Mouse (Mus musculus) neural tube, embryonic 12.5 days (tissue): ENCODE measurements around the gene Prdm15. TPM values are rescaled to one million over a fixed set of nuclear protein-coding genes. Genes with fewer than 3 reads are reported as not detected.

Experiments
- ATAC-seq: fragments of 200-750 bp; cut with Nextera tagmentation; 2 replicates; pipeline ENCODE4 v1.8.0; 2017; ENCODE audit warnings: low read depth, mild to moderate bottlenecking, moderate TSS enrichment, moderate library complexity; ENCODE audit not compliant: low FRiP score
- H3K27ac ChIP-seq: fragments of 300-500 bp; sonication (generic); 2 replicates; pipeline ENCODE4 v1.5.1; 2016
- H3K27me3 ChIP-seq: fragments of 300-500 bp; sonication (generic); replicated peaks from 2 replicates; pipeline ENCODE4 v1.6.1; 2016; ENCODE audit warnings: mild to moderate bottlenecking
- H3K36me3 ChIP-seq: fragments of 300-500 bp; sonication (generic); 2 replicates; pipeline ENCODE4 v1.6.1; 2016; ENCODE audit warnings: mild to moderate bottlenecking
- H3K4me1 ChIP-seq: fragments of 300-500 bp; sonication (generic); 2 replicates; pipeline ENCODE4 v1.6.1; 2016
- H3K4me2 ChIP-seq: fragments of 300-500 bp; sonication (generic); replicated peaks from 2 replicates; pipeline ENCODE4 v1.6.1; 2016; ENCODE audit warnings: mild to moderate bottlenecking
- H3K4me3 ChIP-seq: fragments of 300-500 bp; sonication (generic); 2 replicates; pipeline ENCODE4 v1.5.1; 2016
- H3K9ac ChIP-seq: fragments of 300-500 bp; sonication (generic); 2 replicates; pipeline ENCODE4 v1.6.1; 2016; ENCODE audit warnings: mild to moderate bottlenecking
- H3K9me3 ChIP-seq: fragments of 300-500 bp; sonication (generic); 2 replicates; pipeline ENCODE4 v1.6.1; 2016; ENCODE audit warnings: mild to moderate bottlenecking
- WGBS: fragments of 180-500 bp; shearing (Covaris S2); methylation state at CpG from one replicate; pipeline ENCODE4 v1.1.7; 2016; 5-methylcytosine and 5-hydroxymethylcytosine counted together
- polyA plus RNA-seq: library from polyadenylated mRNA; unstranded; fragments of >200 nt; fragmentation: Nextera tagmentation; extraction: Ambion mirVana; gene quantifications from 2 replicates; pipeline ENCODE4 v1.2.1, GENCODE M21; 2016

The Prdm15 gene
- polyA plus RNA-seq, 1 experiment from 2014 or later = 14.8 TPM

DNA sequence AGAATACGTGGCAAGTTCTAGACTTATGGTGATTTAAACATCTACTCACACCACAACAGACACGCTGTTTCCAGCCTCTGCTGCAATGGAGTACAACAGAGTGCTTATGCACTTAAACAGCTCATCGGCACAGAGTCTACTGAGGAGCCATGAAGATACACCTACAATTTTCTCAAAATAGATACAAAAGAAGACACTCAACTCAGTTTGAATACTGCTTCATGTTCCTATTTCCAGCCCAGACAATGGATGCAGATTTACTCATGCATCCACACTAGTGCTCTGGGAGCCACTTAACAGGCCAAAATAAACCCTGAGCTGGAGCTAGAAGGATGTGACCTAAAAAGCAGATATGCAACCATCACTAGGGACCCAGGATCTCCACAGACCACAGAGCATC lies 42.8 kb downstream of the Prdm15 start:
- H3K36me3 ChIP-seq = peaks cover 92% of the 10 kb centered on the region
- no peak for ATAC-seq
- 95% methylated on average over 3 of the region's 3 CpGs for WGBS

DNA sequence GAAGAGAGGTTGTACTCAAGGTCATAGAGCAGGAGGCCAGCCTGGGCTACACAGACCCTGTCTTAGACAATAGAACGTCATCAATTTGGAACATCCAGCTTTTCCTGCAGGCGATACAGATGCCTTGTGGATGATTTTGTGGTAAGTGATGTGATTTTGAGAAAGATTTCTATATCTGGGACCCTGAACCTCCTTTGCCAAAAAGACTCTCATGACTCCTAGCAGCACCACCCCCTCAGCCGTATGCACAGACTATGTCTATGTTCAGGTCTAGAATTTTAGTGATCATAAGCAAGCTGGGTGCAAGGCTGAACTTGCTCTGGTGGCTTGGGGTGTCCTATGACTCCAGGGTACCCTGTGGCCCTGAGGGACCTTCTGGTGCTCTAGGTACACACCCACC lies 46.0 kb downstream of the Prdm15 start:
- H3K4me1 ChIP-seq = no peaks in the 10 kb centered on the region
- H3K4me3 ChIP-seq = no peak overlapping the region
- no peak overlapping the region for H3K27ac ChIP-seq
- 91% methylated on average over 3 of the region's 3 CpGs for WGBS
- H3K36me3 ChIP-seq = peaks cover 79% of the 10 kb centered on the region
- ATAC-seq = no peak
- H3K27me3 ChIP-seq = no peaks in the 10 kb centered on the region
- H3K9me3 ChIP-seq = no peaks in the 10 kb centered on the region
- no peak overlapping the region for H3K4me2 ChIP-seq
- H3K9ac ChIP-seq = no peak overlapping the region

More for the DNA sequence above, 42.8 kb downstream of the Prdm15 start:
- Histone ChIP-seq H3K4me3 (no peak overlapping the region), H3K9ac (no peak overlapping the region), H3K4me2 (no peak overlapping the region), H3K27ac (no peak overlapping the region), H3K9me3 (no peaks in the 10 kb centered on the region), H3K27me3 (no peaks in the 10 kb centered on the region), H3K4me1 (no peaks in the 10 kb centered on the region)

DNA sequence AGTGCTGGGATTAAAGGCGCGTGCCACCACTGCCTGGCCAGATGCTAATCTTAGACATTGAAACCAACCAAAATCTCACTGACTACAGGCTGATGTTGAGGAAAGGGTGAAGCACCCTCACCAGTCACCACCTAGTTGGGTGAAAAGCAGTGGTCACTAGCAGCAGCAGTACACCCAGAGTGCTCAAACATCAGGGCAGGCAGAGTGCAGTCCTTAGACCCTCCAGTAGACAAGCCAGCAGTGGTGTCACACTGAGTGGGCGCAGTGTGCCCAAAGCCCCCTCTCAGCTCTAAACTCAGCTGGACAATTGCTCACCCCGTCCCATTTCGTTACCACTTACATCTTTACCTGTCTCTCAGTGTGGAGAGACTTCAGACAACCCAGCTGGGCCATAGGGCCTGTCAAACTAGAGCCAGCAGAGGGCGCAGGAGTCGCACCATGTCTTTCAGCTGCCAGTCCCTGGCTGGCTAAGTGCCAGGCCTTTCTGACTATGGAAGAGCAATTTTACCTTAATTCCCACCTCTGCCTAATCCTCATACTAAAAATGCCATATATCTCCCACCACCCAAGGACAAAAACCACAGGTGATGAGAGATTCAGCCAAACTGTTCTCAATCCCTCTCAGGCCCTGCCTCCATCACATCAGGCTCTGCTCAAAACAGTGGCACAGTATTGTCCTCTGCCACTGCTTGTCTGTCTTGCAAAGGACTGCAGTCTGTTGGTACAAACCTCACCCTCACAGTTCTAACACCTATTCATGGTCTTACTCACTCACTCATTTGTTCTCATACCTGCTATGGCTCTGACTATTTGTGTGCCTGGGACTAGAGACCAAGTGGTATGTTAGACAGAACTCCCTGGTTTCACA lies 46.7 kb downstream of the Prdm15 start:
- no peaks in the 10 kb centered on the region for H3K4me1 ChIP-seq
- no peak overlapping the region for H3K4me2 ChIP-seq
- peak; percentile 70 for ATAC-seq
- peaks cover 76% of the 10 kb centered on the region for H3K36me3 ChIP-seq
- 80% methylated on average over 7 of the region's 7 CpGs for WGBS
- no peaks in the 10 kb centered on the region for H3K27me3 ChIP-seq
- no peak overlapping the region for H3K4me3 ChIP-seq
- no peak overlapping the region for H3K9ac ChIP-seq
- H3K27ac ChIP-seq = no peak overlapping the region
- H3K9me3 ChIP-seq = no peaks in the 10 kb centered on the region

DNA sequence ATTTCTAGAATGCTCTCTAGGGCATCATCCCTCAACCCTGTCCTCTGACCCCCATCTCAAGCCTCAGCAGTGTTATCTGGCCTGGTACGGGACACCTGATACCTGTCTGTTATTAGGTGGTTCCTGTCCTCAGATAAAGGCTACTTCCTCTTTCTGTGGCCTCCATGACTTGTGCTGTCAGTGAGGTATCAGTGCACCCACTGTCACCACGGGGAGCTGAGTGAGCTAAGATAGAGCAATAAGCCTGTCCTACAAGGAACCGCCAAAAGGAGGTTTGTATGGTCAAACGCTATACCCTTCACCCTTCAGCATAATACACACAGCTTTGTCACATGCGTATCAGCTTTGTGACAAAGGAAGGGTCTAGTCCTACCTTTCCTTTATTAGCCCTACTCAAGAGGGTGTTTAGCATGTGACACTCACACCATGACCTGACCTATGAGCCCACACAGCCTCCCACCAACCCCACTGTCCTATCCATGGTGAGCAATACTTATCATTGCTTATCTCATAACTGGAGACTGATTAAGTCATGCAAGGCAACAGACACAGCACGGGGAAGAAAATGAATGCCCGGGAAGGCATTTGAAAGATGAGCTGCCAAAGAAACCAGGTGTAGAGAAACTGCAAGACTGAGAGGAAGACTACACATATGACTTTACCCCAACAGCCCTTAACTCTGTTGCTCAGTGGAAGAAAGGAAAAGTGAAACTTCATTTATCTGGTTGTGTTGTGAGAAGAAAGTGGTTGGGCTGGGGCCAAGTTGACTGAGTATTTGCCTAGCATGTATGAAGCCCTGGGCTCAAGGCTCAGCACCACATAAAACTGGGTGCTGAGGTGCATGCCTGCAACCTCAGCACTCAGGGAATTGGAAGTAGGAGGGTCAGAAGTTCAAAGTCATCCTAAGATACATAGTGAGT lies 53.4 kb downstream of the Prdm15 start:
- Histone ChIP-seq H3K27me3 (no peaks in the 10 kb centered on the region), H3K27ac (no peak overlapping the region), H3K4me1 (no peaks in the 10 kb centered on the region), H3K4me2 (no peak overlapping the region), H3K4me3 (no peak overlapping the region), H3K9ac (no peak overlapping the region), H3K36me3 (peaks cover 74% of the 10 kb centered on the region), H3K9me3 (no peaks in the 10 kb centered on the region)
- no peak for ATAC-seq
- 94% methylated on average over 7 of the region's 7 CpGs for WGBS

DNA sequence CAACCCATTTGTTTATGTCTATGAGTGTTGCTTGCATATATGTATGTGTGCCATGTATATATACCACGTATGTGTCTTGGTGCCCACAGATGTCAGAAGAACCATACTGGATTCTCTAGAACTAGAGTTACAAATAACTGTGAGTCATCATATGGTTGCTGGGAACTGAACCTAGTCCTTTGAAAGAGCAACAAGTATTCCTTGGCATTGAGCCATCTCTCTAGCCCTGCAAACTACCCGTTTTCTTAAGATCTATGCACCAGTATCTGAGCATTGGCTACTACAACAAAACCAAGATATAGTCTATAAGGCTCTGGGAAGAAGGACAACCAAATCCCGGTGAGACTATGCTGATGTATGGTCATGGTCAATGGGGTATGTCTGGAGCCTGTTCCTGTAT lies 54.4 kb downstream of the Prdm15 start:
- Histone ChIP-seq H3K27ac (no peak overlapping the region), H3K36me3 (peaks cover 80% of the 10 kb centered on the region), H3K9ac (no peak overlapping the region), H3K4me3 (no peak overlapping the region), H3K9me3 (no peaks in the 10 kb centered on the region), H3K27me3 (no peaks in the 10 kb centered on the region), H3K4me2 (no peak overlapping the region), H3K4me1 (no peaks in the 10 kb centered on the region)
- 88% methylated on average over 3 of the region's 3 CpGs for WGBS
- ATAC-seq = no peak

DNA sequence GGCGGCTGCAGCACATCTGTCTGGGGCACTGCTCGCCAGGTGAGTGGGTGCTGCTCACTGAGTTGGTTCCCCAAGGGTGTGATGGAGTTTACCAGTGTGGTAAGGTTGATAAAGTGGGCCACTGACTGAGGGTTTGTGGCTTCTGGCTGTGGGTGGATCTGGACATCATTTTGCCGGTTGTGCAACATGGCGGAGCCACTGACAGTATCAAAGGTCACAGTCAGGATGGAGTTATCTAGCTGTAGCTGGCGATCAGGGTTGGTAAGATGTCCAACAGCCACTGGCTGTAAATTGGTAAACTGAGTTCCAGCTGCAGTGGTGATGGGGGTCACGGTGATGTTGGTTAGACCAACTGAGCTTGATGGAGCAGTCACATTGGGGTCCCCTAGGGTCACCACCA lies 57.4 kb downstream of the Prdm15 start:
- 97% methylated on average over 6 of the region's 6 CpGs for WGBS
- Histone ChIP-seq H3K27ac (no peak overlapping the region), H3K27me3 (no peaks in the 10 kb centered on the region), H3K4me1 (no peaks in the 10 kb centered on the region), H3K4me3 (no peak overlapping the region), H3K36me3 (peaks cover 64% of the 10 kb centered on the region), H3K9ac (no peak overlapping the region), H3K4me2 (no peak overlapping the region), H3K9me3 (no peaks in the 10 kb centered on the region)
- ATAC-seq = no peak

DNA sequence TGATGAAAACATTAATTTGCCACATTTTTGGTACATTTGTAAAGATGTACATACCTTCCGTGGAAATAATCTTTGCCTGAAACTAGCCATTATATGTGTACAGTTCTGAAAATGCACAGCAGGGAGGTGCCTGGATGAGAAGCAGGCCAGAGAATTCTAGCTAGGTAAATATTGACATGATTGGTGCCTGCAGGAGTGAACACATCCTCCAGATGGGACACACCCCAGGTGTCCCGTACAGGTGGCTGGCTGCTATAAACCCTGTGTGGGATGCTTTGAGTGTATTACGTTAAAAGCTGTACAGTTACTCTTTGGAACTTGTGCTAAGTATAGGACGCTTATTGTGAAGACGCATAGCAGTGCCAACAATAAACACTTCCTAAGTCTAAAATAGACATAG lies 68.6 kb downstream of the Prdm15 start:
- no peaks in the 10 kb centered on the region for H3K36me3 ChIP-seq
- H3K27me3 ChIP-seq = no peaks in the 10 kb centered on the region
- 86% methylated on average over 5 of the region's 5 CpGs for WGBS
- no peak overlapping the region for H3K27ac ChIP-seq
- no peak overlapping the region for H3K9ac ChIP-seq
- no peak overlapping the region for H3K4me2 ChIP-seq
- no peak for ATAC-seq
- H3K4me3 ChIP-seq = no peak overlapping the region
- H3K4me1 ChIP-seq = no peaks in the 10 kb centered on the region
- H3K9me3 ChIP-seq = no peaks in the 10 kb centered on the region

DNA sequence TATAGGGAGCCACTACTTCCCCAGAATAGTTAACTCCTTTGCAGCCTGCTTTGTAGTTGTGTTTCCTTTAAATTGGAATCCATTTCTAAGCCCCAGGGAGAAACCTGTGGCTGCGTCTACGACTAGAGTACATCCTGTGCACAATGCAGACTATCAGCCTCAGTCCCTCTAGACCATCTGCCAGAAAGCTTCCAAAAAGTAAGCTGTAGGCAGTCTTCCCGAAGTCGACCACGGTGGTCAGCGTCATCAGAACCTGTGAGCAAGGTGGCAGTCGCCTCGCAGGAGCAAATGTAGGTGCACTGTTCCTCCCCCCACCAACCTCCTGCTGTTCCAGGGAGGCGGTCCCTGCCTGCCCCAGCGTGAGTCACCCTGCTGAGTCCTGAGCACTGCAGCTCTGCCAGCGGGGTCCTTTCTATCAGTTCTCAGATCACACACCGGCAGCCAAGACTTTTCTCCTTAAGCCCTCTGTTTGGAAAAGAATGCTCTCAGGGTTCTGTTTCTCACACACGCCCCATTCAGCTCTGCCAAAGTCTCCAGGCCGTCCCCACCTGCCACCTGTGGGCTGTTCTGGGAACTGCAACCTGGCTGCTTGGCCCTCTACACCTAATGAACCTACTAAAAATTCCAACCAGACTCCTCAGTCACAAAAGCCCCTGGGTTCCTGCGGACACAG lies 73.2 kb downstream of the Prdm15 start:
- Histone ChIP-seq H3K27ac (no peak overlapping the region), H3K36me3 (no peaks in the 10 kb centered on the region), H3K4me3 (no peak overlapping the region), H3K9me3 (no peaks in the 10 kb centered on the region), H3K27me3 (no peaks in the 10 kb centered on the region), H3K9ac (no peak overlapping the region), H3K4me2 (no peak overlapping the region; the same call in 1 of the 2 replicates), H3K4me1 (no peaks in the 10 kb centered on the region)
- peak; percentile 13; the same call in 1 of the 2 replicates for ATAC-seq
- 38% methylated on average over 15 of the region's 15 CpGs for WGBS

DNA sequence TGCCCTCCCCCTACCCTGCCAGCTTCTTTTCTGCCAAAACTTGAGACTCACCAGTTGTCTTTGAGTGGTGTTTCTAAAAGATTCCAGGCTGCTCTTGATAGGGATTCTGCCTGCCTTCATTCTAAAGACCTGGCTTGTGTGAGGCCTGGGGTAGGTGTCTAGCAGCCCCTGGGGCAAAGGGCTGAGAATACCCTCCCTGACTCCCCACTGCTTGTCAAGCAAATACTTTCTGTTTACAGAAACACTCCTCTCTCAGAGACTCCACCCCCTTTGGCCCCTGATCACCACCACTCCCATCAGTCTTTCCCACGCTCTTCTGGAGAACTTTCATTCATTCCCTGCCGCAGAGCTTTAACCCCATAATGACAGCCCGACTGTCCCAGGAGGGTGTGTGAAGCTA lies 85.1 kb downstream of the Prdm15 start:
- peaks cover 6% of the 10 kb centered on the region for H3K4me1 ChIP-seq
- no peak for ATAC-seq
- no peaks in the 10 kb centered on the region for H3K36me3 ChIP-seq
- no peak overlapping the region for H3K4me3 ChIP-seq
- H3K27ac ChIP-seq = no peak overlapping the region
- WGBS = 37% methylated on average over 3 of the region's 3 CpGs
- H3K4me2 ChIP-seq = no peak overlapping the region
- H3K27me3 ChIP-seq = peaks cover 54% of the 10 kb centered on the region
- H3K9me3 ChIP-seq = no peaks in the 10 kb centered on the region
- H3K9ac ChIP-seq = no peak overlapping the region

DNA sequence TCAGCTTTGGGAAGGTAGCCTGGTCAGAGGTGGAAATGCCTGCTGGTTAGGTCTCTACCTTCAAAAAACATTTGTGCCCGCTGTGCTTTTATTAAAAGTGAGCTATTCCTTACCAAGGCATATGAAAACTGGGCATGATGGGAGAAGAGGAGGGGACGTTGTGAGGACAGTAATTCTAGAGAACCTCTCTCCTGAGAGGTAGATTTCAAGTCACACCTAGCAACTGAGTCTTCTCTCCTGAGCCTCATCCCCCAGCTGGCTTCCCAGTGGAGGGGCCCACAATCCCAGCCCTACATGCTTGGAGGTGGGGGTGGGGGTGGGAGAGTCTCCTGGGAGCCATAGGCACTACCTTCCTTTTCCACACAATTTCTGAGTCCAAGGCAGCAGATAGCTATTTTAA lies 87.0 kb downstream of the Prdm15 start:
- ATAC-seq = no peak
- WGBS = 47% methylated on average over 2 of the region's 2 CpGs
- peaks cover 62% of the 10 kb centered on the region for H3K27me3 ChIP-seq

DNA sequence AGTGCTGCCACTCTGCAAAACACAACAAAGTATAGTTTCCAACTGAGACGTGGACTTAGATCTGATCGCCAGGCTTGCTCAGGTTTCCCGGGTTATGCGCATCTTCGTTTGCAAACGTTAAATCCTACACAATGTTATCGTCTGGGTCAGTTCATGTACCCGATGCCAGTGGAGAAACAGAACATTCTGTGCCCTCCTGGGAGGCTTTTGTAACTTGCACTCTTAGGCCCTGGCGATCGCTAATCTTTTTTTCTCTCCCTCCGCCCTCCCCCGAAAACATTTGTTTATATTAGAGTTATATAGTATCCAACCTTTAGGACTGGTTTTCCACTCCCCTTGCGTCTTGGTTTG lies 87.7 kb downstream of the Prdm15 start:
- H3K4me1 ChIP-seq = peaks cover 6% of the 10 kb centered on the region
- no peaks in the 10 kb centered on the region for H3K36me3 ChIP-seq
- no peaks in the 10 kb centered on the region for H3K9me3 ChIP-seq
- H3K4me2 ChIP-seq = peak overlapping the region; percentile 72
- 9% methylated on average over 13 of the region's 13 CpGs for WGBS
- H3K27ac ChIP-seq = no peak overlapping the region
- peak overlapping the region; percentile 40; the same call in 1 of the 2 replicates for H3K4me3 ChIP-seq
- H3K27me3 ChIP-seq = peaks cover 62% of the 10 kb centered on the region
- ATAC-seq = no peak
- H3K9ac ChIP-seq = no peak overlapping the region

More for the DNA sequence above, 87.0 kb downstream of the Prdm15 start:
- Histone ChIP-seq H3K27ac (no peak overlapping the region), H3K9ac (no peak overlapping the region), H3K4me3 (no peak overlapping the region), H3K9me3 (no peaks in the 10 kb centered on the region), H3K4me1 (peaks cover 6% of the 10 kb centered on the region), H3K36me3 (no peaks in the 10 kb centered on the region), H3K4me2 (no peak overlapping the region)
